Mouse (Mus musculus): ENCODE results near the gene Mast3.

The Mast3 gene

DNA sequence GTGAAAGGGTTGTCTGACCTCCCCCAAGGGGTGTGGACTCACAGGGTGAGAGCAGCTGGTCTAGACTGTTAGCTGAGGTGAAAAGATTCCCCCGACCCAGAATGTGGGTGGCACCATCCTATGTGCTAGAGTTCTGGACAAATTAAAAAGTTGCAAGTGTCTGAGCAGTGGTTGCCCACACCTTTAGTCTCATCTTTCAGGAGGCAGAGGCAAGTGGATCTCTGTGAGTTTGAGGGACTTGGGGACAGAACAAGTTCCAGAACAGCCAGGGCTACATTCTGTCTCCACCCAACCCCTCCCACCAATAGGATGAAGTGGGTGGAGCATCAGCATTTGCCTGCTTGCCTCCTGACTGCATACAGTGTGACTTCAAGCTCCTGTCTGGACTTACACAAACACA is 42.7 kb downstream of the Mast3 start:
- in situ Hi-C loops (cut with MseI, MboI): no loop called here

DNA sequence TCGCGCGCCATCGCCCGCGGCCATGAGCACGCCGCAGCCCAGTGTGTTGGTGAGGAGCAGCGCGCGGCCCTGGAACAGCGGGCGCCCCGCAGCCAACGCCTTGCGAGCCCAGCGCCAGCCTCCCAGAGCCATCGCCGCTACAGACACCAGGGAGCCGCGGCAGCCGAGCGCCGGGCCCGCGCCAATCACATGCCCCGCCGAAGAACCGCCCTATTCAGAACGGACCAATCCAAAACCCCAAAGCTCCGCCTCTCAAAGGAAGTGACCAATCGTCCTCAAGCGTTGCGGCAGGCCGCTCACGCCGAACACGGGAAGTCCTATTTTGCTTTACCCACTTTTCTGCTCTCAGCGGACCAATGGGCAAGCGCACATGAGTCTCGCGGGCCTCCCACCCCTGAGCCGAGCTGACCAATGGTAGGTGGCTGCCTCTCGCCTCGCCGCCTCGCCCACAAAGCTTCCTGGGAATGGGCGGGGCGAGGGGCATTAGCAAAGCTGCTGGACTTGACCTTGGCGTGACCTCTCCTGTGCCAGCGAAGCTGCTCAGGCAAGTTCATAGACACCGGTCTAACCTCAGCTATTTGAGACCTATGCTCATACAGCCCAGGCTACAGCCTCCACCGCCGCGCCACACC is 44.0 kb downstream of the Mast3 start, which contains the start of gene Mpv17l2:
Gene Mpv17l2, minus strand, starts transcription at position 172 of the 632 bp plus-strand sequence.
- in situ Hi-C loops (cut with MseI, MboI): no loop called here

DNA sequence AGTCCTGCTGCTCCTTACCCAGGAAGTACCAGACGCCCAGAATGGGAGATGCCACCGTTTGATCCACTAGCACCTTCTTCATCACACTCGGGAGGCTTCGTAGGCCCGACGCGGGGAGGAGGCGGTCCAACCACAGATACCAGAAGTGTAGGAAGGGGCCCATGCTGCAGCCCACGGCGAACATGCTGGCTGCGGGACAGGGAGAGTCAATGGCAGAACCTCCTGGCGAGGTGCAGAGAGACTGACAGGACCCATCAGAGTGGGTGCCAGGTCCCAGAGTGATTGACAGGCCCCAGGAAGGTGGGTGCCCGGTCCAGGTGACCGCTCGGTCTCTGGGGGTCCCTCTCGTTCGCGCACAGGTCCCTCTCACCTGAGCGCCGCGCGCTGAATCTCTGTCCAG is 44.5 kb downstream of the Mast3 start:
- in situ Hi-C loops (cut with MseI, MboI): no loop called here

DNA sequence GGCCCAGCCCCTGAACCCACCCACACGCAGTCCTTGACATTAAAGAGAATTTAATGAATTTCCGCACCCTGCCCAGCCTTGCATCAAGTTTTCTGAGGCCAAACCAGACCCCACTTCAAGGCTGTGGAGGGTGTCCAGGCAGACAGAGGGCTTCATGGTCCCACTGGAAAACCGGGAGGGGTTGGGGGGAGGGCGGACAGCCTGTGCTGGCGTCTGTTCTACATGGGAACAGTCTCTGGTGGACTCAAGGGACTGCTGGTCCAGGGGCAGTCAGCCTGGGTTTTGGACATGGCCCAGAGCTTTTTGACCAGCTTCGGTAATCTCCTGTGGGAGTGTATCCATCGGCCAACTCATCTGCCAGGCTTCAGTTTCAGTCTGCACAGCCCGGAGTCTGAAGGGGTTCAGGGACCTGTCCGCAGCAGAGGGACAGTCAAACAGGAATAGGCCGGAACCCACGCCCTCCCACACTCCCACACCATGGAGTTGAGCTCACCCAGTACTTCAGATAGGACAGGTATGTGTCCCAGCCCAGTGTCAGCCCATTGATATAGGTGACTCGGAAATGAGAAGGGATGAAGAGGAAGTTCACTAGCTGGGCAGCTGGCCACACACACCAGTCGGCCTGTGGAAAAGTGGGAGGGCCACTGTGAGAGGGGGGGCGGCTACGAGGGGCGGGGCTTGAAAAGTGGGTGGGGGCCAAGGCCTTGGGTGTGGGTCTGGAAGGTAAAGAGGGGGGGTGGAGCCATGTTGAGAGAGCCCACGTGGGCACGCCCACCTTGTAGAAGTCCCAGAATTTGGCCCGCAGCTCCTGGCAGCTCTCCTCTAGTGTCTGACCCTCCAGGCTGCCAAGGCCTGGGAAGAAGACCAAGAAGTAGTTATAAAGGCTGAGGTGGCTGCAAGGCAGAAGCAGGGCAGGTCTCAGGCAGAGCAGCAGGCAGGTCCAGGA is 46.0 kb downstream of the Mast3 start:
- in situ Hi-C loops (cut with MseI, MboI): loop anchor here (5.0 kb wide), 1 partner anchor 37 kb away; the partner anchor contains the start of gene Pde4c (in 2 of the 2)

DNA sequence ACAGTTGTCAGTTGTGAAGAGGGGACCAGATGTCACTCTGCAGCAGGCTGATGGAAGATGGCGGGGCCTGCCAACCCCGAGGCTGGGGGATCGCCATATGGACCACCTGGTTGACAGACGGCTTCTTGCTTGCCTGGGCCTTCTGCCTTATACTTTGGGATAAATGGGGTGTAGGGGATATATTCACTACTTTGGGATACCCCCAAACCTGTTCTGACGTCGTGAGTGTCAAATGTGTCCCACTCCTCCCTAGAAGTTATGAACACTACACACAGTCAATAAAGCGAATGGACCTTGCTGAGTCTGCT is 46.6 kb downstream of the Mast3 start:
- in situ Hi-C loops (cut with MseI, MboI): loop anchor here (5.0 kb wide), 1 partner anchor 36 kb away; the partner anchor contains the start of gene Pde4c (in 2 of the 2)

DNA sequence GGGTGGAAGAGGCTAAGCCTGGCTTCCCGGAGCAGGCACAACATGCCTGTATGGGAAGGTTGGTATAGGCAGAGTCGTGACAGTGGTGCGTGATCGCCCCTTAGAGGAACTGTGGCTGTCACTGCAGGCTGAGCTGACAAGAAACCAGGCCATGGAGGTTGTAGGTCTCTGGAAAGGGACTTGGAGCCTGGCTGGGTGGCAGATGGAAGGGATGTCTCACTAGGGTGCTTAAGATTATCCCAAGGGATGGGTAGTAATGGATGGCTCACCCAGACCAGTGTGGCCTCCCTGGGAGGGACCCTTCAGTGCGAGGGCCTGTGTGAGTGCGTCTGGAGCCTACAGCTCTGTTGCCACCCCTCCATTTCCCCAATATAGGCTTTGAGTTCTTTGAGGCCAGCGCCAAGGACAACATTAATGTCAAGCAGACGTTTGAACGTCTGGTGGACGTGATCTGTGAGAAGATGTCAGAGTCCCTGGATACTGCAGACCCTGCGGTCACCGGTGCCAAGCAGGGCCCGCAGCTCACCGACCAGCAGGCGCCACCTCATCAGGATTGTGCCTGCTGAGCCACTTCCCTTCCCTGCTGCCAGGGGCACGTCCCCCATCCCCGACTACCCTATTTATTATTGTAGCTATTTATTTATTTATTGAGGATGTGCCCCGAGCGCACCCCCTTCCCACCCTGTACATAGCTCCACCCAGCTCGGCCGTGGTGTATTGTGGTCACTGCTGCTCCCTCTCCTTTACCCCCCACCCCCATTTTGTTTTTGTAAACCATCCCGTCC is 47.1 kb downstream of the Mast3 start:
- in situ Hi-C loops (cut with MseI, MboI): loop anchor here (5.0 kb wide), 1 partner anchor 35 kb away; the partner anchor contains the start of gene Pde4c (in 2 of the 2)

DNA sequence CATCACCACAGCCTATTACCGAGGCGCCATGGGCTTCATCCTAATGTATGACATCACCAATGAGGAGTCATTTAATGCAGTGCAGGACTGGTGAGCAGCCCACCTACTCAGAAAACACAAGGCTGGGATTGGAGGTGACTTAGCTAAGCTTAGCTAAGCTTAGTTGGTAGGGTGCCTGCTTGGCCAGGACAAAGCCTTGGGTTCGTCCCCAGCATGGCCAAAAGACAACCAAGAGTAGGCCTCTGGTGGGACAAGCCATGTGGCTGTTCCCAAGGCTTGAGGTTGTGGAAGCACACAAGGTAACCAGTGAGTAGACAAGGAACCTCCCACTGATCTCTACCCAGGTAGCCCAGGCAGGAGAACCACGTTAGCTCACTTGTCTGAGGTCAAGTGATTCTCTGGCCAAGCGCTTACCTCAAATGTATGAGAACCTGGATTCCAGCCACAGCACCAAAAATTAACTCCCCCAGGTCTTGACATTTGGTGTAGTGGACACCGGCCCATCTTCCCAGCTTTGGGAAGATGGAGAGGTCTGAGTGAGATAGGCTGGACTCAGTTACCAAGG is 48.3 kb downstream of the Mast3 start:
- in situ Hi-C loops (cut with MseI, MboI): loop anchor here (5.0 kb wide), 1 partner anchor 34 kb away; the partner anchor contains the start of gene Pde4c (in 2 of the 2)

DNA sequence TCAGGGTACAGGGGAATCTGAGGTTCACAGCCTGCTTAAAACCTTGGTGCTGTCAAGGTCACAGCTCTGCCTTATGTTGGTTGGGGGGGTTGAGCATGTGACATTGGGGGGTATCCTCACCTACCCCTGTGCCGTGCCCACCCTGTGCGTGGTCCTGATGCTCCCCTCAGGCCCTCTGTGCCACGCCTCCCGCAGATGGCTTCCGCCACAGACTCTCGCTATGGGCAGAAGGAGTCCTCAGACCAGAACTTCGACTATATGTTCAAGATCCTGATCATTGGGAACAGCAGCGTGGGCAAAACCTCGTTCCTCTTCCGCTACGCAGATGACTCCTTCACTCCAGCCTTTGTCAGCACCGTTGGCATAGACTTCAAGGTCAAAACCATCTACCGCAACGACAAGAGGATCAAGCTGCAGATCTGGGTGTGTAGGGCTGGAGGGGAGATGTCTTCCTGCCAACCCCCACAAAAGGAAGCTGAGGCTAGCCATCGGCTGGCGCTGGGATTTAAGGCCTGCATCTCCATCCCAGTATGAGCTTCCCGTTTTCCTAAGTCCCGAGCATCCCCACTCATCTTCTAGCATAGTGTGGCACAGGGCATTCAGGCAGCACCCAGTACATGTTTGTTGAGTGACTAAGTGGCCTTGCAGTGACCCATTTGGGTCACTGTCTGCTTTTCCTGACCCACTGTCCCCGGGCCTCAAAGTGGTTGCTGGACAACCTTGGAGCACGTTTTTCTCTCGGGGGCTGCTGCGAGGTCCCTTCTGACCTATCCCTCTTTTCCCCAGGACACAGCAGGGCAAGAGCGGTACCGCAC is 49.0 kb downstream of the Mast3 start:
- in situ Hi-C loops (cut with MseI, MboI): loop anchor here (5.0 kb wide), 1 partner anchor 34 kb away; the partner anchor contains the start of gene Pde4c (in 2 of the 2)

DNA sequence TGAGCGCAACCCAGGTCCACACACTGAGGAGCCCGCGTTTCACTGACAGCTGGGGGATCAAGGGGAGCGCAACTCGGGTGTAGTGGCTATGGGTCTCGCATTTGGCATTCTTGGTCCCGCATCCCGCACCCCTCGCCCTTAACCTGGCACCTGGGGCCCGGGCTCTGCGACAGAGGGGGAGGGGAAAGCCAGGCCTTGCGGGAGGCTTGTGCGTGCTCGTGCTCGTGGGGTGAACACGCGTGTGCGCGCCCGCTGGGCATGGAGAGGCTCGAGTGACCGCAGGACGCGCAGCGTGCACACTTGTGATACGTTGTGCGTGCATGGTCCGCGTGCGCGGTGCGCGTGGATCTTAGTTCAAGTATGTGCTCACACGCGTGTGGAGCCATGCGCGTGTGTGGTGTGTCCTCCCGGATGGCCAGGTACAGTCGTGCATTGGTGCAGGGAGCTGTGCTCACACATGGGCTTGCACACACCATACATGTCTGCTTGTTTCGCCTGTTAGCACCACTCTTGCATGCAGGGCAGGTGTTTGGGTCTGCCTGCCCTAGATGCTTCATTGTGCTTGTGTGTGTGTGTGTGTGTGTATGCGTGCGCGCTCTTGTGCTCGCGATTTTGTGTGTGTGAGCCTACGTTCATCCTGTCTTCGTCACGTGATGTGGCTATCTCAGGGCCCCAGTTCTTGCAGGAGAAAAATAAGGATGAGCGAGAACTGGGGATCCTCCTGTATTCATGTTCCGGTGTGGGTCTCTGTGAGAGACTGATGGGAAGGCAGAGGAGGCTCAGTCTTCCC is 49.8 kb downstream of the Mast3 start:
- in situ Hi-C loops (cut with MseI, MboI): loop anchor here (5.0 kb wide), 1 partner anchor 33 kb away; the partner anchor contains the start of gene Pde4c (in 2 of the 2)

DNA sequence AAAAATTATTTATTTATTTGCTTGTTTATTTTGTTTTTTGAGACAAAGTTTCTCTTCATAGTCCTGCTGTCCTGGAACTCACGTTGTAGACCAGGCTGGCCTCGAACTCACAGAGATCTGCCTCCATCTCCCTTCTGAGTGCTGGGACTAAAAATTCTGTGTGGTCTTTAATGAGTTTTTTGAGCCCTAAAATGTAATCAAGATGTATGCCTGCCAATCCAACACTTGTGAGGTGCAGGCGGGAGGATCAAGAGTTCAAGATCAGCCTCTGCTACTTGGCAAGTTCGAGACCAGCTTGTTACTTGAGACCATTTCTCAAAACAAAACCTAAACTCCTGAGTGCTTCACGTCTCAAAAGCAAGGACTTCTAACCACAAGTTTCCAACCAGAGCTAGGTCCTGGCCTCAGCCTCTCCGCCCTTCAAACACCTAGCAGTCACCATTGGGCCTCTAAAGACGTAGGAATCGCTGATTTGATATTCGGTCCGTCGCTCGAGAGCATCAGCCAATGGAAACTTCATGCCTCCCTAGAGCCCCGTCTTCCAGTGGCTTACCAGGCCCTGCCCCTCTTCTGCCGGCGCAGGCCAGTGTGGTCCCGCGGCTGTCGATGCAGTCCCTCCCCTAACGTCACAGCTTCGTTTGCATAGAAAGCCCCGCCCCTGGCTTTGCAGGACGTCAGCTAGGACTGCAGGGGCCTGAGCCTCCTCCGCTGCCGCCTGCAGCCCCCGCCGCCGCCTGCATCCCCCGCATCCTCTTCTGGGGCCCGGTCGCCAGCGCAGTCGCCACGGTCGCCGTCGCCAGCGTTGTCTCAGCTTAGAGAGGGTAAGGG is 50.6 kb downstream of the Mast3 start, which contains the start of gene Rab3a:
Gene Rab3a, plus strand, starts transcription at position 637 of the 828 bp plus-strand sequence.
- in situ Hi-C loops (cut with MseI, MboI): no loop called here

DNA sequence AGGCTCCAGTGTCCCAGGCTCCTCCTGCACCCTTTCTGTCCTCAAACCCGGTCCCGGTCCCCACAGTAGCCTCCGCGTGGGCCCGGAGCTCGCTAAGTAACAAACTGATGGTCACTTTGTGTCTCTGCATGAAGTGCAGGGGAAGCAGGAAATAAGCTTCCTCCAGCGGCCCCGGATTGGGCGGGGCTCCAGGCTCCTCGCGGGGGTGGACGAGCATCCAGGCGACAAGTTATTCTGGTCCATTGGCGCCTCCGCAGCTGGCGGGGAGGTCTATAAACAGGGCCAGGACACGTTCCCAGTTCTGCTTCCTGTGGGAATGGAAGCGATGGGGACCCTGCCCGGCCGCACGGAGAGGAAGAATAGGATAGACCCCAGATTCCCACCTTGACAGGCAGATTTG is 51.7 kb downstream of the Mast3 start:
- in situ Hi-C loops (cut with MseI, MboI): no loop called here

DNA sequence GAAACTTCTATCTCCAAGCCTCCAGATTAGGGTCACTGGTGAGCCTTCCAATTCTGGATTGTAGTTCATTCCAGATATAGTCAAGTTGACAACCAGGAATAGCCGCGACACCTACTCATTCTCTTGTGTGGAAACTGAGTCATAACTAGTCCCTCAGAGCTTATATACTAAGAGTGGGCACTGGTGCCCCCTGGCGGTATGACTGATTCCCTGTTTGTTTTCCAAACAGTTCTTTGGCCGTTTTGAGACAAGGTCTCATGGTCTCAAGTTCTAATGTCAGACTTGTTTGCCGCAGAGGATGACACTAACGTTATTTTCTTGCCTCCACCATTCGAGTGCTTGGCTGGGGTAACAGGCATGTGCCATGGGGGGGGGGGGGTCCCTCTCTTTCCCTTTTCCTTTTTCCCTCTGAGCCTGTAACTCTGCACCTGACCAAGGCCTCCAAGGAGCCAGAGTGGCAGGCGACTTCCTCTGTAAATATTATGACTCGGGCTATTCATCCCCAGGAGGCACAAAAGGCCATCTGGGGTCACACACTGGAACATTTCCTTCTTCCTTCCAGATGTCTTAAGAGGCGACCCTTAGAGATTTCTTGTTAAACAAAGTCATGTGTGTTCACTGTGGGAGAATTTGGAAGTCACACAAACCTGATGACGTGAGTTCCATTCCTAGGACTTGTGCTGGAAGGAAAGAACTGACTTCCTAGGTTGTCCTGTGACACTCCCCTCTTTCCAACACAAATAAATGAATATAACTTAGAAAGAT is 52.7 kb downstream of the Mast3 start:
- in situ Hi-C loops (cut with MseI, MboI): no loop called here

DNA sequence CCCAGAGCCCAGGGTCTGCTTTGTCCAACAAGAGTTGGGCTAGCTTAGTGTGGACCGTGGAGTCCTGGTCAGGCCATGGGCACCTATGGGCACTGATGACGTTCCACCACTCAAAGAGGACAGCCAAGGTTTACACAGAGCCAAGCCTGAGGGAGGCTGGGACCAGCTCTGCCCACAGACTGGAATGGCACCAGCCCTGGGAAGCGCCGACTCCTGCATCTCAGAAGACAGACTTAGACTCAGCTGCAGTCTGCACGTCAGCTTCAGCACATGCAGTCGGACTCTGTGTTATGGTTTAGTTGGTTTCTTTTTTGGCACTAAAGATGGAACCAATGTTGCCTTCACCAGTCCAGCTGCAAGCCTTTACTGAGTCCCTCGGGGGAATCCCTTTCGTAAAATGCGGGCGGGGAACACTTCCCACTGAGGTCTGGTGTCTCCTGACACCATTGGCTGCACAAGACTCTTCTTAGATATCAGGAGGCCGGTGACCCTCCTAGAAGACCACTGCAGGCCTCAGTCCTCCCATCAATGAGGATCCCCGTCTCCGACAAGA is 54.6 kb downstream of the Mast3 start:
- in situ Hi-C loops (cut with MseI, MboI): no loop called here

DNA sequence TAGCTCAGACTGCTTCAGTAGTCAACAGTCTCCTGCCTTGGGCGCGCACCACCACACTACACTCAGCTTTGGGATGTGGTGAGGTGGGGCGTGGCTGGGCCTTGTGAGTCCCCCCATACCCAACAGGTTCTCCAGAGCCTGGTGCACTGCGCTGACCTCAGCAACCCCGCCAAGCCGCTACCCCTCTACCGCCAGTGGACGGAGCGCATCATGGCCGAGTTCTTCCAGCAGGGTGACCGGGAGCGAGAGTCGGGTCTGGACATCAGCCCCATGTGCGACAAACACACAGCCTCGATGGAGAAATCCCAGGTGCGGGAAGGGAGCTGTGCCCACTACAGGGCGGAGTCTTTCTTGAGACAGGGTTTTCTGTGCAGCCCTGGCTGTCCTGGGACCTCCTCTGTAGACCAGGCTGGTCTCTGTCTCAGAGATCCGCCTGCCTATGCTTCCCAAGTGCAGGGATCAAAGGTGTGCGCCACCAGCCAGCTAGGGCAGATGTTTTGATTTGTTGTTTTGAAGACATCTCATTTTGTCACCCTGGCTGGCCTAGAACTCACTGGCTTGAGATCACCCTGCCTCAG is 55.7 kb downstream of the Mast3 start:
- in situ Hi-C loops (cut with MseI, MboI): no loop called here

DNA sequence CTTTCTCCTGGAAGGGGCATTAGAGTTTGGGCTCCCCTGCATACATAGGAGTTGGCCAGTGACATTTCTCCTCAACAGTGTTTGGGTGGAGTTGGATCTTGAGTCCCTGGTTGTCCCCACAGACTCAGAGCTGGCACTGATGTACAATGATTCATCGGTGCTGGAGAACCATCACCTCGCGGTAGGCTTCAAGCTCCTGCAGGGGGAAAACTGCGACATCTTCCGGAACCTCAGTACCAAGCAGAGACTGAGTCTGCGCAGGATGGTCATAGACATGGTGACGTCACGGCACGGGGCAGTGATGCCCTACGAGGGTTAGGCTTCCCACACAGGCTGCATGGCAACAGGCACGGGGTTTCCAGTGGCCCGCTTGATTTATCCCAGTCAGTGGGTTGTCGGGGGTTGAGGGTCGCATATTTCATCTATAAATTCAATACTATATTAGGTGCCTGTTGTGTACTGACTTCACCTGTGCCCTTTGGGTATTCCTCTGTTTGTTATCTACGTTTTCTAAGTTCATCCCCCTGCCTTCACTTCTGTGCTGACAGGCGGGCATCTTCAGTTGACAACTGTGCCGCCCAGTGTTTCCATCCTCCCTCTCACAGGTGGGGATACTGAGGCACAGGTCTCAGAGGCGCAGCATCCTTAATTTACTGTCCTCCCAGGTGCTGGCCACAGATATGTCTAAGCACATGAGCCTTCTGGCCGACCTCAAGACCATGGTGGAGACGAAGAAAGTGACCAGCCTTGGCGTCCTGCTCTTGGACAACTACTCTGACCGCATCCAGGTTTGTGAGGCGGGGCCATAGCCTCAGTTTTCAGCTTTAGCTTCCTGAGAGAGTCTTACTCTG is 56.4 kb downstream of the Mast3 start:
- in situ Hi-C loops (cut with MseI, MboI): no loop called here

DNA sequence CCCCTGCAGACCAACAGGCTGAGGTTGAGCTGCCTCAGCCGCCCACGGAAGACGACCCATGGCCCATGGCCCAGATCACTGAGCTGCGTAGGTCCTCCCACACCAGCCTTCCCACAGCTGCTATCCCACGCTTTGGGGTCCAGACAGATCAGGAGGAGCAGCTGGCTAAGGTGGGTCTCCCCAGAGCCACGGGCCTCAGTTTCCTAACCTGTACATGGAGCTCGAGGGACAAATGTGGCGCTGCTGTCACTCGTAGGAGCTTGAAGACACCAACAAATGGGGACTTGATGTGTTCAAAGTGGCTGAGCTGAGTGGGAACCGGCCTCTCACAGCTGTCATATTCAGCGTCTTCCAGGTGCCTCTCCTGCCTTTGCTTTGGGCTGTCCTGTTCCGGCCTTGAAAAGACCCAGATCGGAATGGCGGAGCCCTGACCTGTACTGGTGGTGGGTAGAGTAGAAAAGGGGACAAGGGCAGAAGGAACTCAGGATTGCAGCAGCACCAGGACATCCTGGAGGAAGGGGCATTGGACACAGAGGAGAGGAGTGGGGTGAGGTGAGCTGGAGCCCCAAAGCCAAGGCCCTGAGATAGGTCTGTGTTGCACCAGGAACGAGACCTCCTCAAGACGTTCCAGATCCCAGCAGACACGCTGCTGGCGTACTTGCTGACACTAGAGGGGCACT is 57.5 kb downstream of the Mast3 start:
- in situ Hi-C loops (cut with MseI, MboI): no loop called here
